Mouse (Mus musculus) heart, postnatal 36 days (tissue): Measurements from ENCODE around the gene Ostf1. TPM values are rescaled to one million over a fixed set of nuclear protein-coding genes. Genes with fewer than 3 reads are reported as not detected.

ENCODE experiments used
- DNase-seq, 2 experiments: peaks; one replicate each; pipeline ENCODE4 v3.0.0; 2021 to 2022
- intact Hi-C: fragments of 180-260 bp; cut with DNase I; formaldehyde crosslinking; loops from one replicate; pipeline ENCODE4 v1.15.1; 2025
- total RNA-seq, 2 experiments: library from RNA; stranded (reverse); gene quantifications; 2 replicates each; pipeline ENCODE4 v1.2.3; 2021

Gene Ostf1
- 10 to 100 TPM; 37.8 to 42.5 TPM for total RNA-seq

DNA sequence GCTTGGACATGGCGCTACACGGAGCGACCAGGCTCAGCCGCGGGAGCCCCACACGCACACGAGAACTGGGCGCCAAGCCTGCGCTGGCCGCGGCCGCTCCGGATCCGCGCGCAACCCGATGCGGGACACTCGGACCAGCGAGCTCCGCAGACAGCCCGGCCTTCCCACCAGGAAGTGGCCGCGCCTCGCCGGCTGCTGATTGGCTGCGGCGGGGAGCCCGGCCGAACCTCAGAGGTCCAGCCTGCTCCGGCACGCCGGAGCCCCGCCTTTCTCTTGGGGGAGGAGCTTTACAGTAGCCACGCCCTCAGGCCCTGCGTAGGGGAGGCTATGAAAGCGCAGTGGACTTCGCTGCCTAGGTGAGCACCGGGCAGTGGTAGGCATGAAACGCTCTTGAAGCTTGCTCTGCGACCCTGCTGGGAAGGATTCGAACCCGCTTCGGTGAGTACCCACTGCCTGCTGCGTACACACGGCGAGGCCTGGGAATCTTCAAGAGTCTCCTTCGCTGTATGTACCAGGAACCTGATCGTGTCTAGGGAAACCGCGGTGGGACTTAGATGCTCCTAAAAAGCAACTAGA lies at the start of gene Ostf1, which contains the start of gene Nmrk1:
Ostf1 (minus strand) TSS at position 180 of the 576 bp plus-strand sequence.
Nmrk1 (plus strand) TSS at position 307 of the 576 bp plus-strand sequence.
- DNase-seq = peak; percentile 99 to 100
- intact Hi-C loops = loop anchor here (2.0 to 10.0 kb wide), 2 partner anchors 15 to 203 kb away; no protein-coding TSS in a partner anchor

DNA sequence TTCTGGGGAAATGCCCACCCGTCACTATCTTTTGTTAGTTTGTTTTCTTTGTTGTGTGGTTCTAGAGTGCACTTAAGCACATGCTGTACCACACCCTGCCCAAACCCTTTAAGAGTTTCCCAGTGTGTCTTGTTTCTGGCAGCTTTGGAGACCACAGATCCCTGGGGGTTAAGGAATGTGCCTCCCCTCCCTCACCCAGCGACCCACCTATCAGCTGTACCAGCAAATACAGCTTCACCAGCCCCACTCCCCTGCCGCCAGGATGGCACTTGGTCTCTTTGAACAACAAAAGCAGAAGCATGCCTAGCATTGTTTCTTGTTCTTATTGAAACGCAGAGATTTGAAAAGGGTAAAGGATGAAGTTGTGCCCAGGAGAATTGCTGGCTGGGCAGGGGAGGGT lies 41.5 kb upstream of the Ostf1 start:
- intact Hi-C loops = no loop called here
- DNase-seq = no peak

DNA sequence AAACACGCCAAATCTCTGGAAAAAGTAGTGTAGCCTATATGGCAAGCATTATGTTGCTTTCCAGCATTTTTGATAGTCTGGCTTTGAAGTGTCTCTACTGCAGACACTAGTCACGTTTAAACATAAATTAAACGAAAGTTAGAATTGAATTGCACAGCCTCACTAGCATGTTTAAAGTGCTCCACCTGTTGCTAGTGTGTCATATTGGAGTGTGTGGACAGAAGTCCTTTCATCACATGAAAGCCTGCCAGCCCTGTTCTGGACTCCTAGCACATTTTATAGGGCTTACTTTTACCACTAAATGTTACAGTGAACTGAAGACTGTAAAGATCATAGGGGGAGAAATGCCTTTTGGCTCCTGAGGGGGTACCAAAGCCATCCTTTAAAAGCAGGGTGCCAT lies 40.9 kb upstream of the Ostf1 start:
- intact Hi-C loops = no loop called here

DNA sequence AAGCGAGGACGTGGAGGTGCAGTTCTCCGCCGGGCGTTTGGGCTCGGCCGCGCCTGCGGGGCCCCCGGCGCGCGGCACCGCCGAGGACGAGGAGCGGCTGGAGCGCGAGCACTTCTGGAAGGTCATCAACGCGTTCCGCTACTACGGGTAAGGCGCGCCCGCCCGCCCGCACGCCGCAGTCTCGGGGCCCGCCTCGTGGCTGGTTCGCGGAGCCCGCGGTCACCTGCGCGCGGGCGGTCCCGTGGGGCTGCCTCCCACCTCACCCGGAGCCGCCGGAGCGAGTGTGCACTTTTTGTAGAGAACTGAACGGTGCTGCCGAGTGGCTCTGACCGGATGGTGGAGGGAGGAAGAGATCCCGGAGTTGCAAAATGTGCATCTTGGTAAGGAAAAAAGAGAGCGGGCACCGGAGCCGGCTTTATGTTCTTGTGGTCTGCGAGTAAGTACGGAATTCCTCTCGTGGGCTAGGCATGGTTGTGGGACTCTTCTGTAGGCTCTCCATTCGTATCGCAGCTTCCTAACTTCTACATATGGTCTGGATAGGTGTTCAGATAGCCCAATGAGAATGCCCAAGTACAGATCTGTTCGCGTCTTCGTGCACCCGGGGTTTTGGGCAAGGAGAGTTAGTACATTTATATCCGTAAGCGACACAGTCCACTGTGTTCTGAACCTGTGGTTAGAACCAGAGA lies 39.6 kb upstream of the Ostf1 start:
- DNase-seq = peak; percentile 45 to 59
- intact Hi-C loops = no loop called here

More for the DNA sequence above, 40.9 kb upstream of the Ostf1 start:
- no peak for DNase-seq

DNA sequence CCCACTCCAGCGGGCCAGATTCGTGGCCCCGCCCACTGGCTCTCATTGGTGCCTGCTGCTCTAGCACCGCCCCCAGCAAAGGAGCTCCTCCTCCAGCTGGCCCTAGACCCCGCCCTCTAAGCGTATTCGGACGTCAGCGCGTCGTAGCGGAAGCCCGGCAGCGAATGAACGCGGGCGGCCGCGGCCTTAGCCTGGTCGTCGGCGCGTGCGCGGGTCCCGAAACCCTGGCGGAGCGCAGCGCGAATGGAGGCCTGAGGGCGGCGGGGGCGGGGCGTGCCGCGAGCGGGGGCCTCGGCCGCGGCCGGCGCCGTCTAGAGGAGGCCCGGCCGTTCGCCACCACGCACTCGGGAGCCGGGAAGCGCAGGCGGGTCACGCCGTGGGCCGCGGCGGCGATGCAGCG lies 39.0 kb upstream of the Ostf1 start, which contains the start of gene Carnmt1:
Carnmt1 (plus strand) TSS at position 157 of the 400 bp plus-strand sequence.
- peak; percentile 99 for DNase-seq
- intact Hi-C loops = loop anchor here (1.0 kb wide), 1 partner anchor 37 kb away; no protein-coding TSS in a partner anchor

DNA sequence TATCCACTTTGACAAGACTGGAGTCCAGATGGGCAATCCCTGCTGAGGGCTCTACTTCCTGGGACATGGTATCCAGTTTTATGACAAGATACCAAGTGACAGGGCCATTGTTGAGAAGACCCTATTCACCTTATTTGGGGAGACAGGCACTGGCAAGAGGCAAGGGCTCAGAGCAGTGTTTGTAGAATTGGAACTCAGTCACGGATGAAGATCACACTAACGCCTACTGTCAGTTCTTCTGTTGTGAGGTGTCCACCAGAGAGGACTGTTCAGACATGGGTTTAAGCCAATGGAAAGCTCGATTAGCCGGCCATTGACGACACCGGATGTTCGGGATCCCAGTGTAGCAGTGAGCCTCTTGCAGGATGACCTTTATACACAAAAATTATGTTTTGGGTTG lies 37.9 kb upstream of the Ostf1 start:
- intact Hi-C loops = loop anchor here (10.0 kb wide), 1 partner anchor 835 kb away; the partner anchor contains the start of gene Pcsk5
- no peak for DNase-seq

DNA sequence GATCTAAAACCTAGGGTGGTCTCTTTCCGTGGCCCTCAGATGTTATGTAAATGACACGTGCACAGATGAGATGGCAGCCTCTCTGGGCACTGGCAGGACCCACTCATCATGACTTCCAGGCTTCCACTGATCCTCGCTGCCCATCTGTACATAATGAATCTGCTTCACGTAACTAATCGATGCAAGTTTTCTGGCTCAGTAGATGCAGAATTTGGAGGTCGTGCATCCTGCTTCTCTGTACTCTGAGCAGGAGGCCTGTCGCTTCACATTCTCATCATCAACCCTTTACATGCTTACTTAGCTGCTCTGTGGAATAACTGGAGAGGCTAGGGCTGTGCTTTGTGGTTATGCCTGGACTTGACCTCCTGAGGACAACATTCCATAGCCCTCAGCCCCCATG lies 35.3 kb upstream of the Ostf1 start:
- DNase-seq = no peak
- intact Hi-C loops = loop anchor here (10.0 kb wide), 1 partner anchor 832 kb away; the partner anchor contains the start of gene Pcsk5

DNA sequence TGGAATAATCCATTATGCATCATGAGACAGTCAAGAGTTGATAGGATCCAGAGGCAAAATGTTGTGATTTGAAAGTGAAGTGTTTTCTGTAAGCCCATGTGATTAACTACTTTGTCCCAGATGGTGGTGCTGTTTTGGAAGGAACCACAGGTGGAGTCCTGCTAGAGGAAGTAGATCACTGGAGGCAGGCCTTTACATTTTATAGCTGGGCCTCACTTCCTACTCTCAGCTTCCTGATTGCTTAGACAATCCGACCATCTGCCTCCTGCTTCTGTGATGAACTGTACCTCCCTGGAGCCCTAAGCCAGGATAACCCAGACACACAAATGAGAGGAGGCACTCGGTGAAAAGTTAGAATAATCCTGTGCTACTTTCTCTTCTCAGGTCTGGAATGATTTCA lies 32.3 kb upstream of the Ostf1 start:
- no peak for DNase-seq
- intact Hi-C loops = loop anchor here (10.0 kb wide), 1 partner anchor 829 kb away; the partner anchor contains the start of gene Pcsk5

DNA sequence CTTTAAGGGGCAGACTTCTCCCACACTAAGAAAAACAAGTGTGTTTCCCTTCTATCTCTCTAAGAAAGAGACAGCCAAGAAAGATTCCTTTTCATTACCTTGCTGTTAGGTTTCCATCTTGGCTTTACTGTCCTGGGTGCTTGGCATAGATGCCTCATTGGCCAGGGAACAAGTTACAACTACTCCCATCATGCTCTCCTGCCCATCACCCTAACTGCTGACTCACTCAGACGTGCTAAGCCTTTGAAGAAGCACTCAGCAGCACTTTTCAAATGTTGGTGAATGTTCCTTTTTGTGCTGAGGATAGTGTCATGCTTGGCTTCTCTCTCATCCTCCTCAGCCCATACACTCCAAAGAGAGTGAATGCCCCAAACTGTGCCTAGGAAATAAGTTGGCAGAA lies 30.1 kb upstream of the Ostf1 start:
- intact Hi-C loops = loop anchor here (10.0 kb wide), 1 partner anchor 827 kb away; the partner anchor contains the start of gene Pcsk5
- DNase-seq = no peak

DNA sequence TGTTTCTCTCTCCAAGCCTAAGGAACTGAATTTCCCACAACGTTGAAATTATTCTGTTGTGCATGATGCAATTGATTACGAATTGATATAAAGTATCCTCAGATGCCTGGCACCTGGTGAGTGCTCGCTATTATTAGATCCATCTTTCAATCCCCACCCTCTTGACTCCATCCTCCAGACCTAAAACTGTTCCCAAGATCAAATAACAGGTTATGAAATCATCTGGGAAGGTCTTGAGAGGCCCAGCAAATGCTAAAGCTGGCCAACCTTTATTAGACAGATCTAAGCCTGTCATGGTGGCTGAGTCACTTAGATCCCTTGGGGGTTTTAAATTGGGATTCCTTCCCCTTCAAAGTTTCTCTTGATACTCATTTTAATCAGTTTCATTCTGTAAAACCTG lies 28.8 kb upstream of the Ostf1 start:
- DNase-seq = no peak
- intact Hi-C loops = loop anchor here (10.0 kb wide), 1 partner anchor 826 kb away; the partner anchor contains the start of gene Pcsk5

DNA sequence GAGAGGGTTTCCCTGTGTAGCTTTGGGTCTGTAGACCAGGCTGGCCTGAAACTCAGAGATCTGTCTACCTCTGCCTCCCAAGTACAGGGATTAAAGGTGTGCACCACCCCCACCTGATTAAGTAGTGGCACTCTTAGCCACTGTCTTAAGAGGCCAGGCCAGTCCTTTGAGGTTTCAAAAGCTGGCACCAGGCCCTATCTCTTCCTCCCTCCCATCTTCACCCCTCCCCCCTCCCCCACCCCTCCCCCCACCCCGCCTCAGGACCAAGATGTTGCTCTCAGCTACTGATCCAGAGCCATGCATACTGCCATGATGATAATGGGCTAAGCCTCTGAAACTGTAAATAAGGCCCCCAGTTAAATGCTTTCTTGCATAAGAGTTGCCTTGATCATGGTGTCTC lies 27.7 kb upstream of the Ostf1 start:
- intact Hi-C loops = no loop called here
- no peak for DNase-seq

DNA sequence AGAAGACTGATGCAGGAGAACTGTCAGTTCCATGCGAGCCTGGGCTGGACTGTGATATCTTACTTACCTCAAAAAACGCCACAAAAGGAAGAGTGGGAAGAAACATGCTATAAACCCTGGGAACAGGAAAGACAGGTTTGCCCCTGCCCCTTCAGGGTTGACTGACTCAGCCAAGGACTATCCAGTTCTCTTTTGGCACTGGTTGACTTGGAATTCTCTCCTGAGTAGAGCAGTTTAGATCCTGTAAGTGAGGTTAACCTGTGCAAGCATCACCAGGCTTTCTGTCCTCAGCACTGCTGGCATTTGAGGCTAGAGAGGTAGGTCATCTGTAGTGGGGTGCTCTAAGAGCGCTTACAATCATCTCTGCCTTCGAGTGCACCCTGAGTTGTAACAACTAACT lies 26.9 kb upstream of the Ostf1 start:
- intact Hi-C loops = no loop called here

DNA sequence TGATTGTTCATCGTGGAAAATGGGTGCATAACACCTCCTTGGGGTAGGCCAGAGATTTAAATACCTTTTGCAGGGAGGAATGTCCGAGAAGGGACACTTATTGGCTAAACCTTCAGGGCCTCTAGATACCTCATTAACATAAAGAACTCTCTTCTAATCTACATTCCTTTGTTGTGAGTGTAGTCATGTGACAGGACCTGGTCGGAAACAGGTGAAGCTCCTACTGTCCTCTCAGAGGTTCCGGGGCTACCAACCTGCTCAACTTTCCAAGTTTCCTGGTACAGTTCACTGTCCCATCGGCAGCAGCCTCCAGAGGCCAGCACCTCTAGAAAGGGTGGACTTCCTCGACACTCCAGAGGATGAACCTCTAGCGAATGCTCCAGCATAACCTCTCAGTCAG lies 24.4 kb upstream of the Ostf1 start:
- intact Hi-C loops = no loop called here
- no peak for DNase-seq

More for the DNA sequence above, 26.9 kb upstream of the Ostf1 start:
- DNase-seq = no peak

DNA sequence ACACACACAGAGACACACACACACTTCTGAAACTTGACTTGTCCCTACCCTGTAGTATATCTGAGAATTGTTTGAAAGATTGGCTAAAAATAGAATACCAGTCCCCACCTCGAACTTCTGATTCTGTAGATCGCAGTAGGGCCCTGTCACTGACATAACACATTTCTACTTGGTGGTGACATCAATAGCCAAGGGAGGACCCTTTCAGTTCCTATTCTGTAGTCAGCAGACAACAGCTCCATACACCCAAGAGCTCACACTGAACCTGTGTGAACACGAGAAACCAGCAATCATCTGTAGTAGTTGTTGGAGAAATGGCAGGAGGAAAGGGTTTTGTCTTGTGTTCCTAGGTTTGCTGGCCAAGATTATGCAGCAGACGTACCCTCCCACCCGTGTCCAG lies 23.4 kb upstream of the Ostf1 start:
- DNase-seq = no peak
- intact Hi-C loops = no loop called here

DNA sequence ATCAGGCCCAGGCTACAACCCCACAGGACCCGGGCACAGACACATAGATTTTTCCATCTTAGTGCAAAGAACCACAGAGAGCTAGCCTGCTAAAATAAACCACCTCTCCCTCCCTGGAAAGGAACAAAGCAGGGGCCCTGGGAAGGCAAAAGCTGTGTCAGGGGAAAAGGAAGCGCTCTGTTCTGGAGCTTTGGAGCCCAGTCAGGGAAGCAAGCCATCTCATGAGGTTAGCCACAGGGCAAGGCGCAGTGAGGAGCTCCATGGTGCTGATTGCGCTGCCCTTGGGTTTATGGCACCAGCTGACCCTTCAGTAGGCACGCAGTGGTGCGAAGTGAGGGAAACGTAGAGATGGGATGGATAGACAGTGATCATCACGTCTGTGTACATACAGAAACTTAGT lies 22.7 kb upstream of the Ostf1 start:
- intact Hi-C loops = no loop called here
- DNase-seq = no peak

DNA sequence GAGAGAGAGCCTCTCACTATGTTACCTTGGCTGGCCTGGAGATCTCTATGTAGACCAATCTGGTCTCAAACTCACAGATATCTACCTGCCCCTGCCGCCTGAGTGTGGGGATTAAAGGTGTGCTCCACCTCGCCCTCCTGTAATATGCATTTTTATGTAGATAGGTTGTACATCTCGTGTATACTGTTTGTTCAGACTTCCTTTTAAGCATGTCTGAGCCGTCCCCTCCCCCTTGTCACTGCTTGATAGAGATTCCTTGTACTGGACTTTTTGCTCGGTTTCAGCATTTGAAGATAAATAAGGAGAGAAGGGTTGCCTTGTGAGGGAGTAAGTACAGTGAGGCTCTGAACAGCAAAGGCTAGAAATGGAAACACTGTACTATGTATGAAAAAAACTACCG lies 21.4 kb upstream of the Ostf1 start:
- DNase-seq = no peak
- intact Hi-C loops = no loop called here

DNA sequence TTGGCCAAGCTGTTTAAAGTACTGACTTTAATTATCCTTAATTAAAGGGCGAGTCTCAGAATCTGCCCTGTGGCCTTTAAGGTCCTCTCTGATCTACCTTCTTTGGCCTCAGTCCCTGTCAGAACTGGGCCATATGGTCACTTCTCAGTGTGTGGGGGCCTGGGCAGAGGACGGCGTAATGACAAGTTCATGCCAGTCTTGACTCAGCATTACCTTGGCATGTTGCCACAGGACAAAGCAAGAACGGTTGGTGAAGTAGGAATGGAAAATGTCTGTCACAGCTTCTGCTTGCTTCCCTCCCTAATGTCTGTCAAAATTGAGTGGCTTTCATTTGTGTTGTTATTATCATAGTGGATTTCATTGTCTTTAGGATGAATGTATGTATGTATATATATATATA lies 21.0 kb upstream of the Ostf1 start:
- intact Hi-C loops = no loop called here
- DNase-seq = no peak

DNA sequence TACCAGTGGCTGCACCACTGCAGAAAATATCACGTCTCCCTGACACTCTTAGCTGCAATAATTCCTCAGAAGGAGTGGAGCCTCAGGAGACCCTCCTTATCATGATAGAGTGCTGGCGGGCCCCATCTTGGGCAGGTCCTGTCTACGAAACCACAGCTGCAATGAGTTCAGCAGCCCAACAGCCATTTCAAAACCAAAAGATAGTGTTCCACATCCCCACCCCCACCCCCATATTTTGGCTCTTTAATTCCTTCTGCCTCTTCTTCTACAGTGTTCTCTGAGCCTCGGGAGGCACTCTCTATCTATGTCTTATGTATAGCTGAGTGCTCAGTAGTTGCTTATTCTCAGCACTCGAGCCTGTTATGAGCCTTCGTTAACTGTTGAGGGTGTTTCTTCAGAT lies 18.9 kb upstream of the Ostf1 start:
- intact Hi-C loops = no loop called here
- no peak for DNase-seq

DNA sequence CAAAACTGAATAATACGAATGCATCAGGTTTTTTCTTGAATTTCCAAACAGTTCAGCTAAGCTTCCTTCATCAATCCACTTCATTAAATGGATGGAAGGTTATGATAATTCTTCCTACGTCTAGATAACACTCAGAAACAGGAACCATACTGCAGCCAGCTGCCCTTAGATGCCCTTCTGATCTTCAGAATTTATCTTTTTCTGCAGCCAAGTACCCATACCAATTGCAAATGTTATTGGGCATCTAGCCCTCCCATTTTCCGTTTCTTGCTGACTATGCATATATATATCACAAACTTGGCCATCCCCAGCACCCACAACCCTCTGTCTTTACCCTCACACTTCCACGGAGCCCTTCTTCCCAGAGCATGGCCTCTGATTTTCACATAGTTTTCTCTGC lies 18.3 kb upstream of the Ostf1 start:
- no peak for DNase-seq
- intact Hi-C loops = no loop called here

DNA sequence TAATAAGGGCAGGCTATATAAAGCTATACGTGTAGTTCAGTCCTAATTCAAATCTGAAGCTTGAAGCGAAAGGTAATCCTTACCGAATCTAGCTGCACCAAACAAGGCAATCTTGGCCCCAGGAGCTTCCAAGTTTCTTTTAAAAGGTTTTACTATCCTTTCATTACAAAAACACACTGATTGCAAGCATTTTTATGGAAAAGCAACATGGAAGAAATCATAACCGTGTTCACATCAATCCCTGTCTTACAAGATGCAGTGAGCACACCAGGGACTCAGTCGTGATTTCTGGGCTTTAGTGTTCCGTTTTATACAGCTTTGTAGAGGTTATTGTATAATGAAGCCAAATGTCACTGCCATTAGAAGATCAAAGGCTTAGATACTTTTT lies 16.9 kb upstream of the Ostf1 start:
- intact Hi-C loops = no loop called here

DNA sequence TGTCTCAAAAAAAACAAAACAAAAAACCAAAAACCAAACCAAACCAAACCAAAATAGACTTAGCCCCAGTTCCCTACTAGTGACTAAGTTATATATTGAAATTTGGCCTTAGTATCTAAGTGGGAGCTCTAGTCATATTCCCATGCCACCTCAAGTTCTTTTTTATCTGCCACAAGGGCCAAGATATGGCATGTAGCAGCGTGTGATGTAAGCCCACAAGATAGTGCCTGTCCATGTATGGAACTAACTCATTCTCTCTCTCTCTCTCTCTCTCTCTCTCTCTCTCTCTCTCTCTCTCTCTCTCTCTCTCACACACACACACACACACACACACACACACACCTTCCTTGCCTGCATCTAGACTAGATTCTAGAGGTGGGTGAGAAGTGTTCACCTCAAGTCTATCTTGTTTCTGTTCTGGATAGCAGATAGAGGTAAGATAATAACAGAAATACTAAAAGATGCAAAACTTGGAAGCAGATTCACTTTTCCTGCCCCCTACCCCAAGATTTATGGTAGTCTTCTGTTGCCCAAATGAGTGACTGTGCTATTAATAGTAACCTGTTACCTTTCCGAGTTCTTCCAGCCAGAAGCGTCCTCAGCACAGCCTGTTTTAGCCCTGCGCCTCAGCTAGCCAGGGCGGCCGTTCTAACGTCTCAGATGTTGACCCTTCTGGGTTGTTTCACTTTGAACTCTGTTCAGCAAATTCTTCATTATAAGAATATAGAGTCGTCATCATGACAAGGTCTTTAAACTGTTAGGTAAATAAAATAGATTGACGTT lies 16.3 kb upstream of the Ostf1 start:
- no peak for DNase-seq
- intact Hi-C loops = no loop called here

More for the DNA sequence above, 16.9 kb upstream of the Ostf1 start:
- no peak for DNase-seq
